ENCODE assay signal across 22 mouse cellular contexts in genomic region chr4:101889377-101889776, GRCm38 (mm10). TPM values are rescaled to one million over a fixed set of nuclear protein-coding genes. Genes with fewer than 3 reads are reported as not detected.
"Had no signal": no experiment of that assay in that cellular context is flagged by ENCODE, and none has a peak within 500 bp of the region (broad histone marks: within the 10 kb centered on the region; RNA-seq: fewer than 3 reads in every experiment).

No protein-coding gene starts in this region.

- H3K4me2 ChIP-seq: lung, embryonic 15.5 days; midbrain, embryonic 12.5 days; neural tube, embryonic 13.5 days; neural tube, embryonic 15.5 days; stomach, embryonic 15.5 days had no signal

- DNase-seq: liver, postnatal 0 days; lung, adult 2 months; lung, postnatal 10 days; lung, postnatal 4 days; midbrain, embryonic 14.5 days; right cerebral cortex, postnatal 14 days; thymus, adult 2 months; thymus, postnatal 36 days had no signal

- H3K36me3 ChIP-seq: lung, embryonic 15.5 days; midbrain, embryonic 10.5 days; midbrain, embryonic 12.5 days; neural tube, embryonic 13.5 days; neural tube, embryonic 15.5 days; stomach, embryonic 15.5 days had no signal

- H3K9ac ChIP-seq: liver, postnatal 0 days; lung, embryonic 15.5 days; midbrain, embryonic 12.5 days; neural tube, embryonic 13.5 days; neural tube, embryonic 15.5 days; stomach, embryonic 15.5 days had no signal

- H3K27ac ChIP-seq: lung, embryonic 15.5 days; midbrain, embryonic 10.5 days; midbrain, embryonic 12.5 days; neural tube, embryonic 13.5 days; neural tube, embryonic 15.5 days; stomach, embryonic 15.5 days; stomach, postnatal 0 days had no signal

- H3K4me3 ChIP-seq: lung, embryonic 15.5 days; midbrain, embryonic 10.5 days; midbrain, embryonic 12.5 days; myocyte; neural tube, embryonic 13.5 days; neural tube, embryonic 15.5 days; stomach, embryonic 15.5 days had no signal

- H3K9me3 ChIP-seq: lung, embryonic 15.5 days; neural tube, embryonic 13.5 days; neural tube, embryonic 15.5 days; stomach, embryonic 15.5 days had no signal

- H3K27me3 ChIP-seq: lung, embryonic 15.5 days; midbrain, embryonic 12.5 days; neural tube, embryonic 13.5 days; neural tube, embryonic 15.5 days; stomach, embryonic 15.5 days had no signal

- ATAC-seq: liver, postnatal 0 days; midbrain, embryonic 16.5 days had no signal

- H3K4me1 ChIP-seq: lung, embryonic 15.5 days; midbrain, embryonic 10.5 days; midbrain, embryonic 12.5 days; neural tube, embryonic 13.5 days; neural tube, embryonic 15.5 days; stomach, embryonic 15.5 days had no signal

RNA-seq across cellular contexts. Expression of gene C130073F10Rik, which starts 4.2 kb away (rescaled TPM):
- total RNA-seq: megakaryocyte, adult 5-6 weeks; megakaryocyte-erythroid progenitor cell, adult 5-6 weeks had no signal
- polyA plus RNA-seq: liver, postnatal 0 days; lung, adult 2 months; lung, embryonic 15.5 days; midbrain, embryonic 10.5 days; midbrain, embryonic 12.5 days; midbrain, embryonic 14.5 days; midbrain, embryonic 16.5 days; myocyte; neural tube, embryonic 11.5 days; neural tube, embryonic 13.5 days; neural tube, embryonic 15.5 days; spleen, adult 2 months; stomach, embryonic 15.5 days; stomach, postnatal 0 days; testis, adult 2 months; thymus, adult 2 months had no signal

RNA-seq across cellular contexts. Expression of gene Gm12800, which starts 19.5 kb away (rescaled TPM):
- total RNA-seq: megakaryocyte, adult 5-6 weeks; megakaryocyte-erythroid progenitor cell, adult 5-6 weeks had no signal
- polyA plus RNA-seq: liver, postnatal 0 days; lung, adult 2 months; lung, embryonic 15.5 days; midbrain, embryonic 10.5 days; midbrain, embryonic 12.5 days; midbrain, embryonic 14.5 days; midbrain, embryonic 16.5 days; myocyte; neural tube, embryonic 11.5 days; neural tube, embryonic 13.5 days; neural tube, embryonic 15.5 days; spleen, adult 2 months; stomach, embryonic 15.5 days; stomach, postnatal 0 days; testis, adult 2 months; thymus, adult 2 months had no signal

RNA-seq across cellular contexts. Expression of gene B020004J07Rik, which starts 45.6 kb away (rescaled TPM):
- total RNA-seq: megakaryocyte, adult 5-6 weeks; megakaryocyte-erythroid progenitor cell, adult 5-6 weeks had no signal
- polyA plus RNA-seq: liver, postnatal 0 days; lung, adult 2 months; lung, embryonic 15.5 days; midbrain, embryonic 10.5 days; midbrain, embryonic 12.5 days; midbrain, embryonic 14.5 days; midbrain, embryonic 16.5 days; myocyte; neural tube, embryonic 11.5 days; neural tube, embryonic 13.5 days; neural tube, embryonic 15.5 days; spleen, adult 2 months; stomach, embryonic 15.5 days; stomach, postnatal 0 days; testis, adult 2 months; thymus, adult 2 months had no signal

RNA-seq across cellular contexts. Expression of gene Gm12794, which starts 50.8 kb away (rescaled TPM):
- total RNA-seq: megakaryocyte, adult 5-6 weeks; megakaryocyte-erythroid progenitor cell, adult 5-6 weeks had no signal
- polyA plus RNA-seq: liver, postnatal 0 days; lung, adult 2 months; lung, embryonic 15.5 days; midbrain, embryonic 10.5 days; midbrain, embryonic 12.5 days; midbrain, embryonic 14.5 days; midbrain, embryonic 16.5 days; myocyte; neural tube, embryonic 11.5 days; neural tube, embryonic 13.5 days; neural tube, embryonic 15.5 days; spleen, adult 2 months; stomach, embryonic 15.5 days; stomach, postnatal 0 days; testis, adult 2 months; thymus, adult 2 months had no signal
